Mouse (Mus musculus) midbrain, embryonic 15.5 days (tissue): ENCODE data around the gene Frs2. TPM values are rescaled to one million over a fixed set of nuclear protein-coding genes. Genes with fewer than 3 reads are reported as not detected.
A peak's percentile ranks its signal among the peaks of the same experiment; 100 is the strongest.

ENCODE experiments used
- ATAC-seq: fragments of 200-750 bp; cut with Nextera tagmentation; replicated peaks from 2 replicates; pipeline ENCODE4 v1.8.0; 2017; ENCODE audit warnings: moderate TSS enrichment
- H3K27ac ChIP-seq: fragments of 300-500 bp; sonication (generic); 2 replicates; pipeline ENCODE4 v1.5.1; 2015; ENCODE audit warnings: mild to moderate bottlenecking, inconsistent platforms
- H3K27me3 ChIP-seq: fragments of 300-500 bp; sonication (generic); replicated peaks from 2 replicates; pipeline ENCODE4 v1.6.1; 2015; ENCODE audit warnings: inconsistent platforms
- H3K36me3 ChIP-seq: fragments of 300-500 bp; sonication (generic); replicated peaks from 2 replicates; pipeline ENCODE4 v1.6.1; 2015; ENCODE audit warnings: inconsistent platforms
- H3K4me1 ChIP-seq: fragments of 300-500 bp; sonication (generic); 2 replicates; pipeline ENCODE4 v1.6.1; 2015; ENCODE audit warnings: inconsistent platforms
- H3K4me2 ChIP-seq: fragments of 300-500 bp; sonication (generic); 2 replicates; pipeline ENCODE4 v1.6.1; 2015; ENCODE audit warnings: inconsistent platforms, mild to moderate bottlenecking, moderate library complexity
- H3K4me3 ChIP-seq: fragments of 300-500 bp; sonication (generic); 2 replicates; pipeline ENCODE4 v1.5.1; 2015; ENCODE audit warnings: mild to moderate bottlenecking, inconsistent platforms
- H3K9ac ChIP-seq: fragments of 300-500 bp; sonication (generic); 2 replicates; pipeline ENCODE4 v1.6.1; 2015; ENCODE audit warnings: mild to moderate bottlenecking, inconsistent platforms
- H3K9me3 ChIP-seq: fragments of 300-500 bp; sonication (generic); 2 replicates; pipeline ENCODE4 v1.6.1; 2016; ENCODE audit warnings: inconsistent platforms
- WGBS: fragments of 180-500 bp; shearing (Covaris S2); methylation state at CpG from one replicate; pipeline ENCODE4 v1.1.7; 2015; ENCODE audit warnings: mixed read lengths; 5-methylcytosine and 5-hydroxymethylcytosine counted together
- polyA plus RNA-seq: library from polyadenylated mRNA; unstranded; fragments of >200 nt; fragmentation: Nextera tagmentation; extraction: Ambion mirVana; gene quantifications from 2 replicates; pipeline ENCODE4 v1.2.1, GENCODE M21; 2015

Frs2 gene
- polyA plus RNA-seq, 1 experiment from 2014 or later = 22.0 TPM

GRCm38 (mm10) chr10:117089628-117090027 lies 58.7 kb downstream of the Frs2 start:
- H3K9ac ChIP-seq = no peak overlapping the region
- no peaks in the 10 kb centered on the region for H3K36me3 ChIP-seq
- H3K4me3 ChIP-seq = no peak overlapping the region
- no peaks in the 10 kb centered on the region for H3K9me3 ChIP-seq
- no peak overlapping the region for H3K27ac ChIP-seq
- H3K4me2 ChIP-seq = no peak overlapping the region
- 81% methylated on average over 4 of the region's 4 CpGs for WGBS
- no peak for ATAC-seq
- H3K27me3 ChIP-seq = no peaks in the 10 kb centered on the region
- H3K4me1 ChIP-seq = peaks cover 4% of the 10 kb centered on the region

- no peak overlapping the region for H3K4me2 ChIP-seq
- peaks cover 12% of the 10 kb centered on the region for H3K36me3 ChIP-seq
- no peak overlapping the region for H3K9ac ChIP-seq
- no peak overlapping the region for H3K27ac ChIP-seq
- H3K9me3 ChIP-seq = no peaks in the 10 kb centered on the region
- H3K4me3 ChIP-seq = no peak overlapping the region
- ATAC-seq = no peak
- WGBS = 91% methylated on average over 2 of the region's 2 CpGs
- H3K27me3 ChIP-seq = no peaks in the 10 kb centered on the region
- no peaks in the 10 kb centered on the region for H3K4me1 ChIP-seq
These were observed 66.4 kb downstream of the Frs2 start for GRCm38 (mm10) chr10:117081914-117082359.

GRCm38 (mm10) chr10:117081326-117081725 lies 67.0 kb downstream of the Frs2 start:
- Histone ChIP-seq H3K9me3 (no peaks in the 10 kb centered on the region), H3K9ac (no peak overlapping the region), H3K4me3 (no peak overlapping the region), H3K27ac (no peak overlapping the region), H3K36me3 (peaks cover 18% of the 10 kb centered on the region), H3K4me2 (no peak overlapping the region), H3K4me1 (no peaks in the 10 kb centered on the region), H3K27me3 (no peaks in the 10 kb centered on the region)
- WGBS = 66% methylated on average over 4 of the region's 4 CpGs
- no peak for ATAC-seq

- WGBS = 83% methylated on average over 6 of the region's 6 CpGs
- peaks cover 39% of the 10 kb centered on the region for H3K36me3 ChIP-seq
- ATAC-seq = no peak
These were observed 70.0 kb downstream of the Frs2 start for GRCm38 (mm10) chr10:117078284-117078683.

GRCm38 (mm10) chr10:117073176-117073575 lies 75.2 kb downstream of the Frs2 start:
- Histone ChIP-seq H3K9ac (no peak overlapping the region), H3K4me3 (no peak overlapping the region), H3K27ac (no peak overlapping the region), H3K4me2 (no peak overlapping the region), H3K27me3 (no peaks in the 10 kb centered on the region), H3K9me3 (no peaks in the 10 kb centered on the region), H3K36me3 (peaks cover 28% of the 10 kb centered on the region), H3K4me1 (no peaks in the 10 kb centered on the region)
- no peak for ATAC-seq
- WGBS = 91% methylated on average over 7 of the region's 7 CpGs

More at GRCm38 (mm10) chr10:117078284-117078683, 70.0 kb downstream of the Frs2 start:
- Histone ChIP-seq H3K4me2 (no peak overlapping the region), H3K4me3 (no peak overlapping the region), H3K9me3 (no peaks in the 10 kb centered on the region), H3K27ac (no peak overlapping the region), H3K27me3 (no peaks in the 10 kb centered on the region), H3K4me1 (no peaks in the 10 kb centered on the region), H3K9ac (no peak overlapping the region)

GRCm38 (mm10) chr10:117072191-117072888 lies 76.0 kb downstream of the Frs2 start:
- 92% methylated on average over 18 of the region's 18 CpGs for WGBS
- Histone ChIP-seq H3K9me3 (no peaks in the 10 kb centered on the region), H3K27me3 (no peaks in the 10 kb centered on the region), H3K27ac (no peak overlapping the region), H3K9ac (no peak overlapping the region), H3K4me2 (no peak overlapping the region), H3K4me3 (no peak overlapping the region), H3K36me3 (peaks cover 28% of the 10 kb centered on the region), H3K4me1 (no peaks in the 10 kb centered on the region)
- no peak for ATAC-seq

- Histone ChIP-seq H3K4me3 (no peak overlapping the region), H3K36me3 (peaks cover 10% of the 10 kb centered on the region), H3K9me3 (no peaks in the 10 kb centered on the region), H3K27ac (no peak overlapping the region), H3K4me2 (no peak overlapping the region), H3K4me1 (no peaks in the 10 kb centered on the region), H3K9ac (no peak overlapping the region), H3K27me3 (no peaks in the 10 kb centered on the region)
- ATAC-seq = no peak
- 97% methylated on average over 3 of the region's 3 CpGs for WGBS
These were observed 79.2 kb downstream of the Frs2 start for GRCm38 (mm10) chr10:117069109-117069508.

GRCm38 (mm10) chr10:117064076-117064475 lies 84.3 kb downstream of the Frs2 start:
- peak overlapping the region; percentile 84 for H3K4me2 ChIP-seq
- ATAC-seq = peak; percentile 71
- WGBS = 4% methylated on average over 7 of the region's 7 CpGs
- H3K27ac ChIP-seq = peak overlapping the region; percentile 83
- peaks cover 11% of the 10 kb centered on the region for H3K4me1 ChIP-seq
- H3K27me3 ChIP-seq = no peaks in the 10 kb centered on the region
- peak overlapping the region; percentile 29; the same call in 1 of the 2 replicates for H3K9ac ChIP-seq
- H3K36me3 ChIP-seq = peaks cover 24% of the 10 kb centered on the region; the same call in 1 of the 2 replicates
- no peaks in the 10 kb centered on the region for H3K9me3 ChIP-seq
- H3K4me3 ChIP-seq = peak overlapping the region; percentile 83

- Histone ChIP-seq H3K36me3 (peaks cover 24% of the 10 kb centered on the region; the same call in 1 of the 2 replicates), H3K4me1 (peaks cover 17% of the 10 kb centered on the region), H3K27ac (peak within 1 kb of the TSS; percentile 83), H3K4me3 (peak within 1 kb of the TSS; percentile 83), H3K27me3 (no peaks in the 10 kb centered on the region), H3K9ac (peak within 1 kb of the TSS; percentile 64), H3K9me3 (no peaks in the 10 kb centered on the region), H3K4me2 (peak within 1 kb of the TSS; percentile 84)
- ATAC-seq = peak; percentile 96
- under 1% methylated on average over 66 of the region's 68 CpGs for WGBS
These were observed 84.9 kb downstream of the Frs2 start, which contains the start of gene Cct2 for GRCm38 (mm10) chr10:117063254-117064021. Cct2 (minus strand) TSS chr10:117063814.

GRCm38 (mm10) chr10:117062894-117063253 lies 85.5 kb downstream of the Frs2 start:
- Histone ChIP-seq H3K4me3 (peak overlapping the region; percentile 83), H3K27me3 (no peaks in the 10 kb centered on the region), H3K27ac (peak overlapping the region; percentile 82), H3K36me3 (peaks cover 24% of the 10 kb centered on the region; the same call in 1 of the 2 replicates), H3K4me1 (peaks cover 17% of the 10 kb centered on the region), H3K9ac (peak overlapping the region; percentile 64), H3K4me2 (peak overlapping the region; percentile 84), H3K9me3 (no peaks in the 10 kb centered on the region)
- peak; percentile 6; the same call in 1 of the 2 replicates for ATAC-seq
- 4% methylated on average over 15 of the region's 15 CpGs for whole genome bisulfite sequencing

- 87% methylated on average over 4 of the region's 4 CpGs for whole genome bisulfite sequencing
- no peak for ATAC-seq
- H3K4me2 ChIP-seq = no peak overlapping the region
- no peak overlapping the region for H3K4me3 ChIP-seq
- H3K4me1 ChIP-seq = peaks cover 6% of the 10 kb centered on the region
- H3K9ac ChIP-seq = no peak overlapping the region
- no peaks in the 10 kb centered on the region for H3K9me3 ChIP-seq
- no peak overlapping the region for H3K27ac ChIP-seq
- no peaks in the 10 kb centered on the region for H3K27me3 ChIP-seq
- H3K36me3 ChIP-seq = peaks cover 76% of the 10 kb centered on the region
These were observed 92.7 kb downstream of the Frs2 start for GRCm38 (mm10) chr10:117055668-117056067.

GRCm38 (mm10) chr10:117049961-117050597 lies 98.3 kb downstream of the Frs2 start:
- Histone ChIP-seq H3K9me3 (no peaks in the 10 kb centered on the region), H3K4me3 (no peak overlapping the region), H3K4me1 (0 out of 2 replicates have a peak, but pooled peaks cover 3% of the 10 kb centered on the region), H3K4me2 (no peak overlapping the region), H3K27me3 (no peaks in the 10 kb centered on the region), H3K27ac (no peak overlapping the region), H3K36me3 (peaks cover 50% of the 10 kb centered on the region), H3K9ac (no peak overlapping the region)
- 80% methylated on average over 4 of the region's 4 CpGs for WGBS
- no peak for ATAC-seq
